Mouse (Mus musculus) small intestine, adult 2 months (tissue): ENCODE measurements around the gene Utrn. TPM values are rescaled to one million over a fixed set of nuclear protein-coding genes. Genes with fewer than 3 reads are reported as not detected.

Source experiments
- H3K27ac ChIP-seq: fragments of 200-500 bp; 2 replicates; pipeline ENCODE4 v1.5.1; 2012; ENCODE audit warnings: low read depth, low read length, control low read depth, inconsistent platforms; ENCODE audit not compliant: insufficient read depth
- H3K27me3 ChIP-seq: fragments of 200-500 bp; 2 replicates; pipeline ENCODE4 v1.6.1; 2012; ENCODE audit warnings: mild to moderate bottlenecking, moderate library complexity, low read length, inconsistent platforms; ENCODE audit not compliant: control insufficient read depth, insufficient read depth
- H3K36me3 ChIP-seq: fragments of 200-500 bp; 2 replicates; pipeline ENCODE4 v1.6.1; 2012; ENCODE audit warnings: mild to moderate bottlenecking, low read length, control low read depth, inconsistent platforms; ENCODE audit not compliant: control insufficient read depth, insufficient read depth
- H3K4me1 ChIP-seq: fragments of 200-500 bp; 2 replicates; pipeline ENCODE4 v1.6.1; 2012; ENCODE audit warnings: low read length, inconsistent platforms, mixed read lengths; ENCODE audit not compliant: control insufficient read depth, insufficient read depth, insufficient read length
- H3K4me3 ChIP-seq: fragments of 200-500 bp; 2 replicates; pipeline ENCODE4 v1.5.1; 2012; ENCODE audit warnings: low read depth, mild to moderate bottlenecking, control low read depth, inconsistent platforms, low read length, moderate library complexity
- CTCF ChIP-seq: fragments of 200-500 bp; IDR thresholded peaks from 2 replicates; pipeline ENCODE4 v1.5.1; 2012; ENCODE audit warnings: low read depth, mild to moderate bottlenecking, control low read depth, inconsistent platforms, low read length, moderate library complexity, mixed read lengths; ENCODE audit not compliant: insufficient replicate concordance, insufficient read length; ENCODE audit errors: extremely low read depth
- POLR2A ChIP-seq: fragments of 200-500 bp; IDR thresholded peaks from 2 replicates; pipeline ENCODE4 v1.6.1; 2012; ENCODE audit warnings: low read depth, mild to moderate bottlenecking, control low read depth, inconsistent platforms, low read length, moderate library complexity
- WGBS: fragments of 180-500 bp; shearing (Covaris S2); methylation state at CpG from one replicate; pipeline ENCODE4 v1.1.7; 2018; 5-methylcytosine and 5-hydroxymethylcytosine counted together
- polyA plus RNA-seq: library from polyadenylated mRNA; depleted of rRNA; stranded (reverse); fragments of >200 nt; gene quantifications from 2 replicates; pipeline ENCODE4 v1.2.3, GENCODE M21; 2012

Gene Utrn
- polyA plus RNA-seq, 1 experiment, result 20.5 TPM

GRCm38 (mm10) chr10:12852416-12853195 lies 16.6 kb downstream of the Utrn start:
- peaks cover 27% of the 10 kb centered on the region; the same call in 1 of the 2 replicates for H3K4me1 ChIP-seq
- WGBS, result 28% methylated on average over 15 of the region's 15 CpGs
- H3K4me3 ChIP-seq, result peak overlapping the region; percentile 28
- peak overlapping the region; percentile 91 for H3K27ac ChIP-seq
- H3K27me3 ChIP-seq, result no peaks in the 10 kb centered on the region
- no peaks in the 10 kb centered on the region for H3K36me3 ChIP-seq
- TF ChIP-seq CTCF (no peak), POLR2A (no peak)

- Histone ChIP-seq H3K27ac (peak overlapping the region; percentile 23), H3K27me3 (no peaks in the 10 kb centered on the region), H3K36me3 (peaks cover 1% of the 10 kb centered on the region; the same call in 1 of the 2 replicates), H3K4me1 (peaks cover 27% of the 10 kb centered on the region; the same call in 1 of the 2 replicates), H3K4me3 (no peak overlapping the region)
- no peak for TF ChIP-seq CTCF
- no peak for TF ChIP-seq POLR2A
- WGBS, result 61% methylated on average over 7 of the region's 7 CpGs
Measured at GRCm38 (mm10) chr10:12850781-12851471, 18.2 kb downstream of the Utrn start.

GRCm38 (mm10) chr10:12848322-12849108 lies 20.6 kb downstream of the Utrn start:
- TF ChIP-seq POLR2A (no peak), CTCF (no peak)
- 89% methylated on average over 10 of the region's 10 CpGs for WGBS
- peaks cover 1% of the 10 kb centered on the region; the same call in 1 of the 2 replicates for H3K36me3 ChIP-seq
- H3K27ac ChIP-seq, result no peak overlapping the region
- H3K4me1 ChIP-seq, result peaks cover 17% of the 10 kb centered on the region; the same call in 1 of the 2 replicates
- H3K27me3 ChIP-seq, result no peaks in the 10 kb centered on the region
- no peak overlapping the region for H3K4me3 ChIP-seq

- TF ChIP-seq CTCF (no peak), POLR2A (no peak)
- WGBS, result 76% methylated on average over 4 of the region's 4 CpGs
Measured at GRCm38 (mm10) chr10:12842543-12842942, 26.6 kb downstream of the Utrn start.

GRCm38 (mm10) chr10:12841497-12841896 lies 27.7 kb downstream of the Utrn start:
- Histone ChIP-seq H3K27ac (no peak overlapping the region), H3K4me3 (no peak overlapping the region), H3K36me3 (peaks cover 3% of the 10 kb centered on the region; the same call in 1 of the 2 replicates), H3K27me3 (no peaks in the 10 kb centered on the region), H3K4me1 (peaks cover 9% of the 10 kb centered on the region; the same call in 1 of the 2 replicates)
- 72% methylated on average over 5 of the region's 5 CpGs for WGBS
- no peak for TF ChIP-seq POLR2A
- no peak for TF ChIP-seq CTCF

More at GRCm38 (mm10) chr10:12842543-12842942, 26.6 kb downstream of the Utrn start:
- H3K4me3 ChIP-seq, result no peak overlapping the region
- H3K27me3 ChIP-seq, result no peaks in the 10 kb centered on the region
- peaks cover 7% of the 10 kb centered on the region; the same call in 1 of the 2 replicates for H3K4me1 ChIP-seq
- H3K27ac ChIP-seq, result no peak overlapping the region
- peaks cover 4% of the 10 kb centered on the region; the same call in 1 of the 2 replicates for H3K36me3 ChIP-seq

- peaks cover 9% of the 10 kb centered on the region; the same call in 1 of the 2 replicates for H3K4me1 ChIP-seq
Measured at GRCm38 (mm10) chr10:12837636-12838035, 31.5 kb downstream of the Utrn start.

More at GRCm38 (mm10) chr10:12837636-12838035, 31.5 kb downstream of the Utrn start:
- H3K27ac ChIP-seq, result no peak overlapping the region
- no peak for TF ChIP-seq POLR2A
- no peak for TF ChIP-seq CTCF
- WGBS, result 97% methylated on average over 1 of the region's 1 CpGs
- 0 out of 2 replicates have a peak, but pooled peaks cover under 1% of the 10 kb centered on the region for H3K36me3 ChIP-seq
- no peak overlapping the region for H3K4me3 ChIP-seq
- H3K27me3 ChIP-seq, result no peaks in the 10 kb centered on the region
